Mouse (Mus musculus) heart, postnatal 10 days (tissue): Measurements from ENCODE around the gene Rxfp4. TPM values are rescaled to one million over a fixed set of nuclear protein-coding genes. Genes with fewer than 3 reads are reported as not detected.

ENCODE experiments used
- DNase-seq, 2 experiments: peaks; one replicate each; pipeline ENCODE4 v3.0.0; 2021
- intact Hi-C: fragments of 180-260 bp; cut with DNase I; formaldehyde crosslinking; loops from one replicate; pipeline ENCODE4 v1.15.1; 2025
- total RNA-seq, 2 experiments: library from RNA; stranded (reverse); gene quantifications; 2 replicates each; pipeline ENCODE4 v1.2.3; 2021

The Rxfp4 gene
- total RNA-seq, 2 experiments from 2014 or later: not detected

GRCm38 (mm10) chr3:88653516-88654370, 801 bp upstream of the Rxfp4 start:
- peak in 1 of 2 experiments; percentile 15 for DNase-seq
- intact Hi-C loops: no loop called here

- DNase-seq: peak in 1 of 2 experiments; percentile 7
- intact Hi-C loops: no loop called here
These were observed 998 bp downstream of the Rxfp4 start for GRCm38 (mm10) chr3:88651669-88652618.

GRCm38 (mm10) chr3:88650713-88651504, 2.0 kb downstream of the Rxfp4 start:
- intact Hi-C loops: no loop called here
- peak in 1 of 2 experiments; percentile 7 for DNase-seq

GRCm38 (mm10) chr3:88649967-88650366, 3.0 kb downstream of the Rxfp4 start:
- intact Hi-C loops: no loop called here
- DNase-seq: no peak

GRCm38 (mm10) chr3:88649186-88649585, 3.8 kb downstream of the Rxfp4 start:
- peak in 1 of 2 experiments; percentile 2 for DNase-seq
- intact Hi-C loops: no loop called here

GRCm38 (mm10) chr3:88648452-88649168, 4.3 kb downstream of the Rxfp4 start:
- DNase-seq: peak in 1 of 2 experiments; percentile 2
- intact Hi-C loops: no loop called here

- intact Hi-C loops: no loop called here
- peak in 1 of 2 experiments; percentile 3 for DNase-seq
These were observed 5.0 kb downstream of the Rxfp4 start for GRCm38 (mm10) chr3:88647779-88648413.

- no peak for DNase-seq
- intact Hi-C loops: no loop called here
These were observed 5.9 kb downstream of the Rxfp4 start for GRCm38 (mm10) chr3:88647076-88647475.

GRCm38 (mm10) chr3:88646426-88646995, 6.4 kb downstream of the Rxfp4 start:
- DNase-seq: no peak
- intact Hi-C loops: no loop called here

GRCm38 (mm10) chr3:88645937-88646336, 7.0 kb downstream of the Rxfp4 start:
- intact Hi-C loops: no loop called here
- DNase-seq: no peak

- intact Hi-C loops: loop anchor here (5.0 kb wide), 1 partner anchor 51 kb away; no protein-coding TSS in a partner anchor
- no peak for DNase-seq
These were observed 9.9 kb downstream of the Rxfp4 start for GRCm38 (mm10) chr3:88643078-88643477.

- DNase-seq: peak in 1 of 2 experiments; percentile 69
- intact Hi-C loops: loop anchor here (1.0 to 5.0 kb wide), 2 partner anchors 33 to 48 kb away; no protein-coding TSS in a partner anchor
These were observed 12.3 kb downstream of the Rxfp4 start for GRCm38 (mm10) chr3:88640676-88641075.

- DNase-seq: no peak
- intact Hi-C loops: no loop called here
These were observed 13.7 kb downstream of the Rxfp4 start for GRCm38 (mm10) chr3:88639239-88639638.

GRCm38 (mm10) chr3:88637134-88637533, 15.8 kb downstream of the Rxfp4 start:
- no peak for DNase-seq

GRCm38 (mm10) chr3:88636555-88636986, 16.4 kb downstream of the Rxfp4 start:
- intact Hi-C loops: no loop called here
- no peak for DNase-seq

More at GRCm38 (mm10) chr3:88637134-88637533, 15.8 kb downstream of the Rxfp4 start:
- intact Hi-C loops: no loop called here

- no peak for DNase-seq
- intact Hi-C loops: no loop called here
These were observed 17.3 kb downstream of the Rxfp4 start for GRCm38 (mm10) chr3:88635506-88636275.

GRCm38 (mm10) chr3:88633056-88633455, 19.9 kb downstream of the Rxfp4 start:
- intact Hi-C loops: loop anchor here (2.0 kb wide), 1 partner anchor 26 kb away; no protein-coding TSS in a partner anchor
- no peak for DNase-seq
